Mouse (Mus musculus): ENCODE results near the gene Pex6.

The Pex6 gene

DNA sequence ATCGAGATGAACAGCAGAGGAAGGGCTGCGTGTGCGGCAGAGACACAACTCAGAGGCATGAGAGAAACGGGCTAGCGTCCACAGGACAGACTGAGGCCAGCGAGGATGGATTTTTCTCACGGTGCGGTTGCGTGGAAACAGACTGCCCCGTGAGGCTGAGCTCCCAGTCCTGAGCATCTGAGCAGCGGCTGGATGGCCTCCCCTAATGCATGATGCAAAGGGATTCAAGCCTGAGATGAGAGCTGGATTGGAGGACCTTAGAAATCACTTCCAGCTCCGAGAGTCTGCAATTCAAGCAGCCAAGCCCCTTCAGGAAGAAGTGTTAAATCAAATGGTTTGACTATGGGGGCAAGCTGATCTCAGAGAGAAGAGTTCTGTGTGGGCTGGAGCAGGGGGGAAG lies 9.8 kb upstream of the Pex6 start:
- DNase-seq (ENCODE audit: low spot score): no peak

DNA sequence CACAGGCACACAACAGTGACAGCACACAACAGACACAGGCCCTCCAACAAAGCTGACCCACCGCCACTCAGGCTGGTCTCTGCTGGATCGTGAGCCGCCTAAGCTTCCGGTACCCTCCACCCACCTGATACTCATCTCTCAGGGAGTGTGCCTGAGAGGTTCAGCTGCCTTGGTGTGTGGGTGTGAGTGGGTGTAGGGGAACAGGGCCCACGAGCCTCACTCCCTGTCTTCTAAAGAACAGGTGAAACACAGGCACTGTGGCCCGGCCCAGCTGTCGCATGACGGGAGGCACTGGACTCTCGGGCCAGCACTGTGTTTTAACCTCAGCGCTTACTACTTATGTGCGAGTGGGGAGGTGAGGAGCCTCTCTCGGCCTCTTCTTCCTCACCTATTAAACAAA lies 9.2 kb upstream of the Pex6 start:
- DNase-seq (ENCODE audit: low spot score): no peak

DNA sequence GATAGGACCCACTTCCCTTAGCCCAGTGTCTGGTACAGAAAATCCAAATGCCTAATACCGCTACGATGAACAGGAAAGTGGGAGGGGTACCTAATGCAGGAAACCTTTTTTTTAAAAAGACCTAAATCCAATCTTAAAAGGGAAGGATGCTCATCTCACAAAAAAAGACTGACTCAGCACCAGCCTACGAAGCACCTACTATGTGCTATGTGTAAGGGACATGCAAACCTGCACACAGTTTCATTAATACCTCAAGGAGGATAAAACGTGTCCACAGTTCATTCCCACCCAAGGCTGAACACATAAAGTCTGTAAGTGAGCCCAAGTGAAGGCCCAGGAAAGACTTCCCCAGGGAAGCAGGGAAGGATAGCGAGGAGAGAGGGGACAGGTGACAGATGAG lies 8.8 kb upstream of the Pex6 start:
- no peak for DNase-seq (ENCODE audit: low spot score)

DNA sequence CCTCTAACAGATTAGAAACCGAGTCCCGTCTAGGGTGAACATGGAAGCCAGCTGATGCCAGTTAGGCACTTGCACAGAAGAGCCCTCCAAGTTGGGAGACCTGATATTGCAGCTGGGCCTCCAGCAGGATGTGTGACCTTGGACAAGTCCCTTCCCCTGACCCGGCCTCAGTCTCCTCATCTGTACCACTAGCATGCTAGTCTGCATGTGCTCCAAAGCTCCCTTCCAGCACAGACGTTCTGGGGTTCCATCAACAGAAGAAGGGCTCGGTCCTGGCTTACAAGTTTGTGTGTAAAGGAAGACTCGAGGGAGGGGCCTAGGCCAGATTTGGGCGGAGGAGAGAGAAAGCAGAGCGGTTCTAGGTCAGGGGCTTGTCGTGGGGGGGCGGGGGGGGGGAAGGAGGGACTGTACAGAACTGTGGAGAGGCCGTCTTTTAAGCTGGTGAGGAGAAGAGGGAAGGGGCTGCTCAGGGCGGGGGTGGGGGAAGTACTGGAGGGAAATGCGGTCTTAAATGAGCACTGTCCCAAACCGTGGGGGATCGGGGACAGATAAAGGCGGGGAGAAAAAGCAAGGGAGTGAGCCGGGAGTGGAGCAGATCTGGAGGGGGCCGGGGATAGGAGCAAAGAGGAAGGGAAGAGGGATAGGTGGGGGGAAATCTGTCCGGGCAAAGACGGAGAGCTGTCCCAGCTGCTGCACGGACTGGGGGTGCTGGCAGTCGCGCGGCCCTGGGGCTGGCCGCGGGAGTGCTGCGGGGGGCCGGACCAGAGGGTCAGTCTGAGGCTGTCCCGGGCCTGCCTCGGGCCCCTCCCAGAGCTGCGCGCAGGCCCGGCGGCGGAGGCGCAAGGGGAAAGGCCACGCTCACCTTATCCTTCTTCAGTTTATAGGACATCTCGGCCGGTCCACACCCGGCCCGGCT lies 7.0 kb upstream of the Pex6 start:
- no peak for DNase-seq (ENCODE audit: low spot score)

DNA sequence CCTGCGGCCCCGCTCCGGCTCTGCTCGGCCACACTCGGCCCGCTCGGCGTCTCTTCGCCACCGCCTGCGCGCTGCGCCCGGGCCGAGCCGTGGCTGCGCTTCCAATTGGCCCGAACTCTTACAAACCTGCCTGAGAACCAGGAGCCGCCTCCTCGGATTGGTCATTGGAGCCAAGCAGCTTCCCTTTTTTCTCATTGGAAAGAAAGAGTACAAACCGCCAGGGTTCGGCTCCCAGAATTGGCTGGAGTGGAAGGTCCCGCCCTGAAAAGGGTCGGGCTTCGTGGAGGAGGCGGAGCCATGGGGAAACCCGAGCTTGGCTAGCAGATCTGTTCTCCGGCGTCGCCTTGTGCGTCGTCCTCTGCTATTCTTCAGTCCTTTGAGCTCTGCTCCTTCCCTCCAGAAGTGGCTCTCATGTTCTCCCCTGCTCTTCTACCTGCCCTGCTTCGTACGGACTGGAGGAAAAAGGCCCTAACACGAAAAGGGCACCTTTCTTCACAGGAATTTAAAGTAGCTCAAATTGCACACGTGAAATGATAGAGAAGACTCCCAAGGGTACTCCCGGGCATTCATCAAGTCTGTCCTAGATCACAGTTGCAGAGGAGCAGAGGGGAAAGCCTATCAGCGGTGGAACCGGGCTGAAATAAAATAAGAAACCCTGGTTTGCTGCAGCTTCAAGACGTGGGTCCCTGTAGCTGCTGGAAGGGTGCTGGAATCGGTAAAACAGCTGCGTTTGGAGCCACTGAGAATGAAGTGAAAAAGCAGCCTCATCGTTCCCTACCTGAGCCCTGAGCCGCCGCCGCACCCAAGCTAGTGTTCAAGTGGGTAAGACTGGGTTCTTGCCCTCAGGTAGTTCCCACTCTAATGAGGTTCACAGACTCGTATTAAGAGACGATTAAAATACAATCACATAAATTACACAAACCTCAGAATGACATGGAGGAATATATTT lies 6.1 kb upstream of the Pex6 start, which contains the start of gene Ppp2r5d:
Ppp2r5d (minus strand) TSS at position 225 of the 949 bp plus-strand sequence.
- peak; percentile 97 for DNase-seq (ENCODE audit: low spot score)

DNA sequence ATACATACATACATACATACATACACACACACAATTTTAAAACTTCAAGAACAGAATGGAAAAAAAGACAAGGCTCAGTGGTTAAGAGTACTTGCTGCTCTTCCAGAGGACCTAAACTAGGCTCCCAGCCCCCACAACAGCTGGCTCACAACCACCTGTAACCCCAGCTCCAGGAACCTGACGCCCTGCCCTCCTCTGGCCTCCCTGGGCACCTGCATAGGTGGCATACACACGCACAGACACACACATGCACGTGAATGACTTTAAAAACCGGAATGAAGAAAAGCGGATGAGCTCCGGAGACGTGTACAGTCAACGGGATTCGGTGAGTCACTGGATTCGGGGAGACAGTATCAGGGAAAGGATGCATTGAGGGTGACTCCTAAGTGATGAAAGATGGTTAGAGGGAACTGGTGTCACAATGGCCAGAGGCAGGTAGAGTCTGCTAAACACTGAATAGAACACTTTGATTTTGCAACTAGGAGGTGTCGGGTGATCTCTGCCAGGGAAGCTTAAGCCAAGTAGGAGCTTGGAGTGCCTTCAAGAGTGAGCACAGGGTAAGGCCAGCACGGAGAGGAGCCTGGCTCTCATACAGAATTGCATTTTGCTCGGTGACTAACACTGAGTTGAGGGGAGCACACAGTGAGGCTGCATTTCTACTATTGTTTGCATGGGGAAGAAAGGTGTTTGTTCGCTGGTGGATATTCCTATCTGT lies 4.7 kb upstream of the Pex6 start:
- DNase-seq (ENCODE audit: low spot score): no peak

DNA sequence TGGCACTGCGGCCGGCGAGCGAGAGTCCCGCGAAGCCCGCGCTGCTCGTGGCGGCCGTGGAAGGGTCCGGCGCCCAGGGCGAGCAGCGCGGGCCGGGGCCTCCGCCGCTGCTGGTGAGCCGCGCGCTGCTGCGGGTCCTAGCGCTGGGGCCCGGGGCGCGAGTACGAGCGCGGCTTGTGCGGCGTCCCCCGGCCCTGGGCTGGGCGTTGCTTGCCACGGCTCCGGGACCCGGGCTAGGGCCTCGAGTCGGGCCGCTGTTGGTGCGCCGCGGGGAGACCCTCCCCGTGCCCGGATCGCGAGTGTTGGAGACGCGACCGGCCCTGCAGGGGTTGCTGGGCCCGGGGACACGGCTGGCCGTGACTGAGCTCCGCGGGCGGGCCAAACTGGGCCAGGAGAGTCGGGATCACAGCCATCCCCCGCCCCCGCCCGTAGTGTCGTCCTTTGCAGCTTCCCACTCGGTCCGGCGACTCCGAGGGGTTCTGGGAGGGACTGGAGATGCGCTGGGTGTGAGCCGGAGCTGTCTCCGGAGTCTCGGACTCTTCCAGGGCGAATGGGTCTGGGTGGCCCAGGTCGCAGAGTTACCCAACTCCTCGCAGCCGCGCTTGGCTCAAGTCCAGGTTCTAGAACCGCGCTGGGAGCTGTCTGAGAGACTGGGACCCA lies 479 bp downstream of the Pex6 start:
- no peak for DNase-seq (ENCODE audit: low spot score)

DNA sequence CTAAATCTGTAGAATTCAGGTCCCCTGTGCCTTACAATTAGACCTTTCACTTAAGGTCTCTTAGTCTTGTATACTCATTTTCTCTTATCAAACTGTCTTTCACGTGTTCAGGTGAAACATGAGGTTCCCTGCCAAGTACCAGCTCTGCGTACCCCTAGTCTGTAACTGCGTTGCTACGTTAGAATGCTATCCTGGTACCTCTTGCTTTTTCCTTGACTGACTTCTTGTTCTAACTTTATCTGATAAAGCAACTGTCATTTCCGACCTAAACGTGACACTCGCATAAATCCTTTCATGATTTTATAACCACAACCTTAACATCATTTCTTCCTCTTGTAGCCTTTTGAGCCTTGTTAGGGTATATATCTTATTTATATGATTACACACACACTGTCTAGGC lies 1.2 kb downstream of the Pex6 start:
- DNase-seq (ENCODE audit: low spot score): no peak

DNA sequence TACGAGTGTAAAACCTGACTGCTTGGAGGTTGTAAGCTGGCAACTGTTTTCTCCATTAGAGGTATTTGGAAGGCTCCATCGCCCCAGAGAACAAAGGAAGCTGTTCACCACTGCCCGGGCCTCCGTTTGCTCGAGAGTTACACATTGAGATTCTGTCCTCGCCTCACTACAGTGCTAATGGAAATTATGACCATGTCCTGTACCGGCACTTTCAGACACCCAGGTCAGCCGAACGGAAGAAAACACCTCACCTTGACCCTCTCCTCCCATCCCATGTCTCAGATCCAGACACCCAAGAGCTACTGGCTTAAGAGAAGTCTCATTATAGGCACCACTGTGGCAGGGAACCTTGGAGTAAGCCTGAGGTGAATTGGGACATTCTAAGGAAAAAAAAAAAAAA lies 2.6 kb downstream of the Pex6 start:
- DNase-seq (ENCODE audit: low spot score): no peak

DNA sequence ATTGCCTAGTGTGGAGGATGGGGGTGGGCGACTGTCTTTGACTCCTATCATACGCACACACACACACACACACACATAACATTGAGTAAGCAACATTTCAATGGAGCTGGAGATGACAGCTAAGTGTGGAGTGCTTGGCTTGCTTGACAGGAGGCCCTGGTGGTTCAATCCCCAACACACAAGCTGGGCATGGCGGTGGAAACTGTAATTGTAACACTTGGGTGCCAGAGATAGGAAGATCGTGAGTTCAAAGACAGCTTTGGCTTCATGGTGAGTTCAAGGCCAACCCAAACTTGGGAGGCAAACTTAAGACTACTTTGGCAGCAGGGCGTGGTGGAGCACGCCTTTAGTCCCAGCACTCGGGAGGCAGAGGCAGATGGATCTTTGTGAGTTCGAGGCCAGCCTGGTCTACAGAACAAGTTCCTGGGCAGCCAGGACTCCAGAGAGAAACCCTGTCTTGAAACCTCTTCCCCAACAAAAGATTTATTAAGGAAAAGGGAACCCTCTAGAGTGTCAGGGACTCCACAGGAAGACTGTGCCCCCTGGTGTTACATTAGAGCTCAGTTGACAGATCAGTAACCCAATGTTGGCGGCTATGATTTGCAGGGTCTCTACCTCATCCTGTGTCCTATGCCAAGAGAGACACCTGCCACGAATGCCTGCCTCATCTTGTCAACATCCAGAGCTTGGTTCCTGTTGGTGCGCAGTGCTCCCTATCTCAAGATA lies 3.7 kb downstream of the Pex6 start:
- no peak for DNase-seq (ENCODE audit: low spot score)

DNA sequence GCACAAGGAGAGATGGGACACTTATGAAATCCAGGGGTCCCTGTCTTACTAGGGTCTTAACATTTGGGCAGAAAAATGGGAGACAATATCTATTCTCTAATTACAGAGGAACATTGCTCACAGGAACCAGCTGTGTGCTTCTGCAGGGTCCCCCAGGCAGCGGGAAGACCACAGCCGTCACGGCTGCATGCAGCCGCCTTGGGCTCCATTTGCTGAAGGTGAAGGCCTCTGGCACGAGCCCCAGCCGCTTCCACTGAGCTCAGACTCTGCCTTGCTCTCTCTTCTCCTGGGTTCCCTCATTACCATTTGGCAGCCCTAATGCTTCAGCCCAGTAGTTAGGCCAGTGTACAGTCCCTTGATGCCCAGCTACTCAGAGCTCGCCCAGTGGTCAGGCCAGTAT lies 9.8 kb downstream of the Pex6 start:
- no peak for DNase-seq (ENCODE audit: low spot score)

DNA sequence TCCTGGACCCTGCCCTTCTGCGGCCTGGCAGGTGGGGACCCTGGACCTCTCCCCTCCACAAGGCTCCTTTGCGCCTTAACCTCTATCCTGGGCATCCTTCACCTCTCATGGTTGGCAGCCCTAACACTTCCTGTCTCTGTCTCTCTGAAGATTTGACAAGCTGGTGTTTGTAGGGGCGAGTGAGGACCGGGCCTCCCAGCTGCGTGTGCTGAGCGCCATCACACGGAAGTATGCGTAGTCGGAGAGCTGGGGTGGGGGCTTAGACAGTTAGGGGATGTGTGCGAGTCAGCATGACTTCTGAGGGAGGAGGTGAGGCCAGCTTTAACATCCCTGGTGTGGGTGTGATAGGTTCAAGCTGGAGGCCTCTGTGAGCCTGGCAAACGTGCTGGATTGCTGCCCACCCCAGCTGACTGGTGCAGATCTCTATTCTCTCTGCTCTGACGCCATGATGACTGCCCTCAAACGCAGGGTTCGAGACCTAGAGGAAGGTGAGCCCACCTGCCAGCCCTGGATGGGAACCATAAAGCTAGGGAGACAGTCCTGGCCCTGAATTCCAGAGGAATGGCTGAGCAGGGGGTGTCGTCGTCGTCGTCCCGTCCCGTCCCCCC lies 13.3 kb downstream of the Pex6 start:
- no peak for DNase-seq (ENCODE audit: low spot score)

DNA sequence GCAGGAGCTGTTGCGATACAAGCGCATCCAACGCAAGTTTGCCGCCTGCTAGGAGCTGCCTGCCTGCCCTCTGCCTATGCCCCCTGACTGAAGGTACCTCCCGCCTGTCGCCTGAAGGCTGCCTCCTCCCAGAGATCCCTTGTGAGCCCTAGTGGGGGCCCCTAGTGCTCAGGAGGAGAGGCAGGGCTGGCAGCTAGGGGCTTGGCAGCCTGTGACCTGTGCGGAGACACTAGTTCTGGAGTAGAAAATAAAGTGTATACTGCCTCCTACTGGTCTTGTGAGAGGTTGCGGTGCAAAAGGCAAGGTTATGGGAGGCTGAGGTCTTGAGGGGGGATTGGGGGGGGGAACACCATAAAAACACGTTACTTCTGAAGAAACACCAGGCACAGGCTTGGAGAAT lies 14.0 kb downstream of the Pex6 start:
- no peak for DNase-seq (ENCODE audit: low spot score)

DNA sequence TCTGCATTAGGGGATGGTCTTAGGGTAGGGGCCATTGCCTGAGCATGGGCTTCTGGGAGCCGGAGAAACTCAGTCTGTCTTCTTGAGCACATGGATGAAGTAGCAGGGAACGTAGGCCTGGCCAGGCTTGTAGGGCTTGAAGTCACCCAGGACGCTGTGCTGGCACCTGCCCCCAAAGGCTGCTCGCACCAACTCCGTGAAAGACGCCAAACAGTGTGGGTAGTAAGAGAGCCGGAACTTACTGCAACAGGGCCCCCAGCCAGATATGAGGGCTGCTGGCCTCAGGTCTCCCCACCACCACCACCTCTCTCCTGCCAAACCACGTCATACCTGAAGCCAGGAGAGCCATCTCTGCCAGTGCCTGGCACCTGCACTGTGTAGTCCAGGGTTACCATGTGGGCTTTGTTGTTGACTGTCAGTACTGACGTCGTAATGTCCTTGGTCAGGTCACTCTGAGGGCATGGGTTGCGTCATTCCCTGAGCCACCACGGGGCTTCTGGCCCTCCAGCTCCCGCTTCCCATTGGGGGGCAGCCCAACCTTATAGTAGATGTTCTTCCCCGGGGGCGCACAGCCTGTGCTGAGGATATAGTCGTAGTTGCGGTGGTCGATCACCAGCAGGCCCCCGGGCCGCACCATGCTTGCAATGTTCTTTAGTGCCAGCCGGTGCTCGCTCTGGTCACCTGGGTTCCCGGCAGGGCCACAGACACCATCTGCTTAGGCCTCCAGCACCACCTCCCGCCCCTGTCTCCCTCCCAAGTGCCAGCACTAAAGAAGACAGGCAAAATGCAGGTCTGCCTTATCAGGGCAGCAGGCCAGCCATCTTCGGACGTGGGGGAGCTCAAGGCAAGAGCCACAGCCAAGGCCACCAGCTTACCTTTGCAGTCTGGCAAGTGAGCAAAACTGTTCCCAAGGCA lies 14.7 kb downstream of the Pex6 start:
- no peak for DNase-seq (ENCODE audit: low spot score)

DNA sequence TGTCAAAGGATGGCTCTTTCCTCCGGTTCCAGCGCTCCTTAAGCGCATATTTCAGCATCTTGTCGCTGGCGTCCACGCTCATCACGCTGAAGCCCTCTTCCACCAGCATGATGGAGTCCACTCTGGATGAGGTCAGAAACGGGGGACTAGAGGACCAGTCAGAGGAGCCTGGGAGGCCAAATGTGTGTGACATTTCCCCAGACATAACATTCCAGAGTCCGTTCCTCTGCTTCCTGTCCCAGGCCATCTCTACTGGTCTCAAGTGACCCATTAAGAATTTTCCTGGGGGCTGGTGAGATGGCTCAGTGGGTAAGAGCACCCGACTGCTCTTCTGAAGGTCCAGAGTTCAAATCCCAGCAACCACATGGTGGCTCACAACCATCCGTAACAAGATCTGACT lies 16.0 kb downstream of the Pex6 start:
- DNase-seq (ENCODE audit: low spot score): no peak

DNA sequence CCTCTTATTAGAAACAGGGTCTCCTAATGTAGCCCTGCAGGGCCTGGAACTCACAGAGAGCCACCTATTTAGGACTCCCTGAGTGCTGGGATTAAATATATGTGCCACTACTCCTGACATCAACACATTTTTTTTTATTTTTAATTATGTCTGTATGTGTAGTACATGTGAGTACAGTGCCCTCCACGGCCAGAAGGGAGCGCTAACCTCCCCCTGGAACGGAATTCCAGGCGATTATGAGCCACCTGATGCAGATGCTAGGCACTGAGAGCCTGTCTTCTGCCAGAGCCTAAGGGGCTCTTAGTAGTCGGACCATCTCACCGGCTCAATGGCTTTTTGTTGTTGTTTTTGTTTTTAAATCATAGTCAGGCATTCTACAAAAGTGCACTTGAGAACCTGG lies 16.8 kb downstream of the Pex6 start:
- no peak for DNase-seq (ENCODE audit: low spot score)

DNA sequence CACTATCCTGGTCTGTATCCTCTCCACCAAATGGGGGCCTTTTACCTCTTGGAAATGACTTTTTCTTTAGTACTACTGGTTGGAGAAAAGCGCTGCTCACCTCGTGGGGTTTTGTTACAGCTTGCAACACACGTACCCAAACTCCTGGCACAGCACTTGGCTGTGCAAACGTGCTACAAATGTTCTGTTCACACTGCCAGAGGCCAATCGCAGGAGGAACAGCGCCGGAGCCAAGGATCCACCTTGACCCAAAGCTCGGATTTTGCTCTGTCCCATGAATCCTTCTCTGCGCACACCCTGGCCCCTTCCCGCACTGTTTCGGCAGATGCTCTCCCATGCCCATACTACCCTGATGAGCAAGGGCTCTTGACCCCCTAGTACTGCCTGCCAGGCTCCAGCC lies 17.2 kb downstream of the Pex6 start:
- DNase-seq (ENCODE audit: low spot score): no peak

DNA sequence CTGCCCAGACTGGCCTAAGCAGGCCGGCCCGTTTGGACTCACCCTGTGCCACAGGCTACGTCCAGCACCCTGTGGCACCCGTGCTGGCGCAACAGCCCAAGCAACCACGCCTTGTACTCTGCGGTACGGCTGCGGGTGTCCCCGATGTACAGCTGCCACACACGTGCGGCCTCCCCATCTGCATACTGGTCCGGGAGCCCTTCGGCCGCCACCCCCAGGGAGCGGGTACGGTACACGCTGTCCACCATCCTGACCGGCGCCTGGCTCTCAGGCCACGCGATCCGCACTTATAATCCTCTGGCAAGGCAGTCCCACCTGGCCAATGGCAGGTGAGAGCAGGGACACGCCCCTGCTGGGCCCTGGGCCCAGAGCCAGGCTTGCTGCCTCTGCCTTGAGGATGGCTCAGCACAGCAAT lies 17.6 kb downstream of the Pex6 start, which contains the start of gene Gnmt:
Gnmt (minus strand) TSS at position 265 of the 415 bp plus-strand sequence.
- DNase-seq (ENCODE audit: low spot score): no peak

DNA sequence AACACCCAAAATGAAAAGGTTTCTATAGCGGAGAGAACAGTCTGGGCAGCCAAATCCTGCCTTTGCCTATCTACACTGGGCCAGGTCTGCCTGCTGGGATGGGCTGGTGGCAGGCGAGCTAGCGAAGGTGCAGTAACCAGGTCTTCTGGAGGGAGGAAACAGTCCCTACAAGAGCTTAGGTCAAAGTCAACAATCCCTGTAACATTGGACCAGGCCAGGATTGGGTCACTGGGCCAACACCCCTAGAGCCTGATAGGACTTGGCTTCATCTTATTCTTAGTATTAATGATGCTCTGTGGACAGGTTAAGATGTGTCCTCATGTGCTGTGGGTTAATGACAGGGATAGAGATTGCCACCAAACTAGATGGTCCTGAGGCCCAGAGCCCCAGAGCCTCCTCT lies 22.8 kb downstream of the Pex6 start:
- DNase-seq (ENCODE audit: low spot score): no peak
